Mouse (Mus musculus) liver, embryonic 14.5 days (tissue): ENCODE measurements around the gene Arhgap5. TPM values are rescaled to one million over a fixed set of nuclear protein-coding genes. Genes with fewer than 3 reads are reported as not detected.

Experiments
- ATAC-seq: fragments of 200-750 bp; cut with Nextera tagmentation; 2 replicates; pipeline ENCODE4 v1.8.0; 2017; ENCODE audit warnings: moderate number of reproducible peaks, mild to moderate bottlenecking, moderate library complexity; ENCODE audit not compliant: insufficient read depth
- DNase-seq, 3 experiments: peaks; one replicate each; pipeline ENCODE4 v3.0.0-alpha.2; 2012 to 2013; ENCODE audit warnings: low read depth in 3 of 3, low spot score in 3 of 3
- H3K27ac ChIP-seq: fragments of 300-500 bp; sonication (generic); 2 replicates; pipeline ENCODE4 v1.5.1; 2014; ENCODE audit warnings: moderate library complexity, mild to moderate bottlenecking, control low read depth, inconsistent platforms
- H3K27me3 ChIP-seq: fragments of 300-500 bp; sonication (generic); 2 replicates; pipeline ENCODE4 v1.6.1; 2014; ENCODE audit warnings: mild to moderate bottlenecking, low read length, moderate library complexity; ENCODE audit not compliant: control insufficient read depth, insufficient read depth
- H3K36me3 ChIP-seq: fragments of 300-500 bp; sonication (generic); replicated peaks from 2 replicates; pipeline ENCODE4 v1.6.1; 2014; ENCODE audit warnings: low read depth; ENCODE audit not compliant: control insufficient read depth, insufficient read depth
- H3K4me1 ChIP-seq, 2 experiments: fragments of 200-500 bp in 1 of 2; fragments of 300-500 bp in 1 of 2; sonication (generic) in 1 of 2; replicated peaks; 2 replicates each; pipeline ENCODE4 v1.6.1; 2012 to 2014; ENCODE audit warnings: antibody characterized with exemption in 1 of 2, inconsistent platforms in 1 of 2, low read length in 1 of 2; ENCODE audit not compliant: control insufficient read depth in 2 of 2, insufficient read depth in 2 of 2
- H3K4me2 ChIP-seq: fragments of 300-500 bp; sonication (generic); 2 replicates; pipeline ENCODE4 v1.6.1; 2014; ENCODE audit warnings: low read depth, mild to moderate bottlenecking, control low read depth, moderate library complexity
- H3K4me3 ChIP-seq, 2 experiments: fragments of 200-500 bp in 1 of 2; fragments of 300-500 bp in 1 of 2; sonication (generic) in 1 of 2; 2 replicates each; pipeline ENCODE4 v1.5.1; 2012 to 2014; ENCODE audit warnings: low read depth in 2 of 2, low read length in 2 of 2, mild to moderate bottlenecking in 2 of 2, control low read depth in 1 of 2, inconsistent platforms in 1 of 2, moderate library complexity in 1 of 2; ENCODE audit not compliant: insufficient read depth in 1 of 2
- H3K9ac ChIP-seq: fragments of 300-500 bp; sonication (generic); replicated peaks from 2 replicates; pipeline ENCODE4 v1.6.1; 2014; ENCODE audit warnings: mild to moderate bottlenecking, control low read depth, moderate library complexity
- H3K9me3 ChIP-seq: fragments of 300-500 bp; sonication (generic); 2 replicates; pipeline ENCODE4 v1.6.1; 2016; ENCODE audit warnings: low read length, mixed read lengths; ENCODE audit not compliant: control insufficient read depth
- CTCF ChIP-seq: IDR thresholded peaks from 2 replicates; pipeline ENCODE4 v1.5.1; 2016; ENCODE audit warnings: antibody characterized with exemption, low read depth, control low read depth
- EP300 ChIP-seq: IDR thresholded peaks from 2 replicates; pipeline ENCODE4 v1.6.1; 2016; ENCODE audit warnings: antibody characterized with exemption, low read depth
- WGBS: fragments of 180-500 bp; shearing (Covaris S2); extraction: QIAGEN DNeasy Blood & Tissue Kit; methylation state at CpG from one replicate; pipeline ENCODE4 v1.1.7; 2014; ENCODE audit not compliant: insufficient replicate concordance; 5-methylcytosine and 5-hydroxymethylcytosine counted together
- polyA plus RNA-seq, 2 experiments: library from polyadenylated mRNA; depleted of rRNA in 1 of 2; stranded (reverse) in 1 of 2; unstranded in 1 of 2; fragments of >200 nt; fragmentation: Nextera tagmentation in 1 of 2; extraction: Ambion mirVana in 1 of 2; gene quantifications; 2 replicates each; pipeline versions ENCODE4 v1.2.1 to v1.2.3; 2012 to 2014

Gene Arhgap5
- polyA plus RNA-seq, 2 experiments = 3.5 to 7.8 TPM

DNA sequence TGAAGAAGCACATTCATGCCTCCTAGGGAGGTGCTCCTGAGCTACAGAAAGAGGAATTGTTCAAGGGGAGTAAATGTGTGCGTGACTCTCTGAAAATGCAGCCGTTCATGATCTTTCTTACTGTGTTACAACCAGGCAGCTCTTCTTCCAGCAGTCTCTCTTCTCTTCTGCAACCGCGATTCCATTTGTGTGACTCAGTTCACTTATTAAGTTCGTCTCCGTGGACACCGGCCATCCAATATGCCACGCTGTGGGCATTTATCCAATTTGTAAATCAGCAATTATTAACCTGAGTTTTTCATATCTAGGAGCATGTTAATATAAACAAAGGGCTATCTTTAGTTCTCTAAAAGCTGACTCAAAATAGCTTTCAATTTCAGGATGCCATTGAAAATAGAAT lies 25.2 kb upstream of the Arhgap5 start:
- DNase-seq (no peak), ATAC-seq (no peak)
- no peak for TF ChIP-seq CTCF
- TF ChIP-seq EP300 = no peak

DNA sequence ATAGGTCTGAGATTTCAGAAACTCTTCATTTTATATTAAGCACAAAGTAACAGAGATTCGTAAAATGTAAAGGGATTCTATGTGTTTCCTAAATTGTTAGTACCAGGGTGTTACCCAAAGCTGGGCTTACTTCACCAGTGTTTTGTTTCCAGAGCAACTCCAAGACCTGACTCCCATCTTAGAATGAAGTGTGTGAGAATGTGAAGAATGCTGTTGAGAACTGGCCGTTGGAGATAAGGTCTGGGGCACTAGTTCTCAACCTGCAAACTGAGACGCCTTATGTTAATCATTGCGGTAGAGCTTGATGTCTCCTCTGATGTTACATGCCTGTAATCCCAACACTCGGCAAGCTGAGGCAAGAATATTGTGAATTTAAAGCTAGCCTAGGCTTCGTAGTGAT lies 24.4 kb upstream of the Arhgap5 start:
- H3K4me3 ChIP-seq = no peak overlapping the region
- TF ChIP-seq CTCF (no peak), EP300 (no peak)
- H3K27ac ChIP-seq = no peak overlapping the region
- 44% methylated on average over 6 of the region's 6 CpGs for WGBS
- no peaks in the 10 kb centered on the region for H3K27me3 ChIP-seq
- DNase-seq = no peak
- H3K9me3 ChIP-seq = no peaks in the 10 kb centered on the region
- no peak for ATAC-seq
- H3K9ac ChIP-seq = no peak overlapping the region
- no peaks in the 10 kb centered on the region; a peak in 1 of 4 replicates for H3K4me1 ChIP-seq
- H3K4me2 ChIP-seq = no peak overlapping the region
- no peaks in the 10 kb centered on the region for H3K36me3 ChIP-seq

More for the DNA sequence above, 25.2 kb upstream of the Arhgap5 start:
- Histone ChIP-seq H3K36me3 (no peaks in the 10 kb centered on the region), H3K4me2 (no peak overlapping the region), H3K4me3 (no peak overlapping the region), H3K9me3 (no peaks in the 10 kb centered on the region), H3K27me3 (no peaks in the 10 kb centered on the region), H3K4me1 (peaks cover 0 to 2% of the 10 kb centered on the region in 2 experiments; a peak in 1 of 4 replicates), H3K9ac (no peak overlapping the region), H3K27ac (no peak overlapping the region)
- WGBS = 82% methylated on average over 8 of the region's 8 CpGs

DNA sequence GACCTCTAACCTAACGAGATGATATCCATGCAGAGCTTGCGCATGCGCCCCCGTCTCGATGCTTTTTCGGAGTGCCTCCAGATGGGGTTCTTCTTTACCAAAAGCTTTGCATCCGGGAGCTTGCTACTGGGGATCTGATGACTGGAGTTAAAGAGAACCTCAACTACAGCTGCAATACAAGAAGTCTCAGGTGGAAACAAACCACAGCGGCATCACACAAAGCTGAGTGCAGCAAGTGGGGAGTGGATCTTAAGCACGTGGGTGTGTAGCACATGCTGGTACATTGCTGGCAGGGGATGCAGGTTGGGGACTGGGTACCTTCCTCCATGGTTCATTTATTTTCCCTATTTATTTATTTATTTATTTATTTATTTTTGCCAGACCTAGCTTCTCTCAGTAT lies 22.9 kb upstream of the Arhgap5 start:
- WGBS = 73% methylated on average over 9 of the region's 9 CpGs
- Histone ChIP-seq H3K27me3 (no peaks in the 10 kb centered on the region), H3K36me3 (no peaks in the 10 kb centered on the region), H3K4me2 (no peak overlapping the region), H3K4me1 (no peaks in the 10 kb centered on the region), H3K9me3 (no peaks in the 10 kb centered on the region), H3K27ac (no peak overlapping the region), H3K4me3 (no peak overlapping the region), H3K9ac (no peak overlapping the region)
- no peak for ATAC-seq
- no peak for DNase-seq
- TF ChIP-seq EP300 (no peak), CTCF (no peak)

DNA sequence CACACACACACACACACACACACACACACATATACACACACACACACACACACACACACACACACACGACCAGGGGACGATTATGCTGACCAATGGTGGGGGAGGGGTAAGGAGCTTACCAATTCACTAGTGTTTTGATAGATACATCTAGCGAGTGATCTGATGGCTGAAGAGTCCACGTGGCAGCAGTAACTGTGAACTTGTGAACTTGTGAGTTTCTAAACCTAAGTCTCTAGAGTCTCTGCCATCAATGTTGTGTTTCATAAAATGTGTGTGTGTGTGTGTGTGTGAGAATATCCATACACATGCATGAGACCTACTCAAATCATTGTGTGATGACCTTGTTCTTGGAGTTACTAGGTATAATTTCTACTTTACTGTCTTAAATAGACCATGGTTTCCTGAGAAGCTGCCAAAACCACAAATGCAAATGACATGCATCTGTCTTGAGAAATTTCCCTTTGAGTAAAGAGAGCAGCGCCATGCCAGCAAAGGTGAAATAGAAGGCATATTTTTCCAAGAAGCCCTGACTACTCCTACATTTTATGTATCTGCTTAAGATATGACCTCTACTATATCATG lies 21.7 kb upstream of the Arhgap5 start:
- no peak for TF ChIP-seq CTCF
- no peak for TF ChIP-seq EP300
- DNase-seq (no peak), ATAC-seq (no peak)
- H3K4me2 ChIP-seq = no peak overlapping the region
- no peaks in the 10 kb centered on the region for H3K27me3 ChIP-seq
- no peaks in the 10 kb centered on the region for H3K9me3 ChIP-seq
- H3K36me3 ChIP-seq = no peaks in the 10 kb centered on the region
- 40% methylated on average over 5 of the region's 5 CpGs for WGBS
- no peak overlapping the region for H3K27ac ChIP-seq
- no peaks in the 10 kb centered on the region for H3K4me1 ChIP-seq
- H3K4me3 ChIP-seq = no peak overlapping the region
- no peak overlapping the region for H3K9ac ChIP-seq

DNA sequence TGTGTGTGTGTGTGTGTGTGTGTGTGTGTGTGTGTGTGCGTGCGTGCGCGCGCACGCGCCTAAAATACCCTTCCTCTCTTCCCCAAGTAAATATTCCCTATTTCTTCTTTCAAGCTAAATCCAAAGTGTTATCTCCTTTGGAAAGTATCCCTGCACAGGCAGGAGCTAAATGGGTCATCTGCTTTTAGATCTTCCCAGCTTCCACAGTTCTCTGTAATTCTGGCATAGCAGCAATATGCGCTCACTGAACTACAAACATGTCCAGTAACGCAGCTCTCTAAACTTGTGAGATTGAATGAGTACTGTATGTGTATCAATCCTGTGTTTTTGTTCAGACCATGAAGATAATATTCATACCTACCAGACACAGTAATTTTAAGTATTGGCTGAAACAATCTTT lies 20.6 kb upstream of the Arhgap5 start:
- no peaks in the 10 kb centered on the region for H3K9me3 ChIP-seq
- no peak overlapping the region for H3K9ac ChIP-seq
- H3K4me2 ChIP-seq = no peak overlapping the region
- H3K27me3 ChIP-seq = no peaks in the 10 kb centered on the region
- H3K36me3 ChIP-seq = no peaks in the 10 kb centered on the region
- H3K27ac ChIP-seq = no peak overlapping the region
- DNase-seq = no peak
- H3K4me3 ChIP-seq = no peak overlapping the region
- H3K4me1 ChIP-seq = no peaks in the 10 kb centered on the region
- ATAC-seq = no peak
- WGBS = 90% methylated on average over 9 of the region's 9 CpGs
- TF ChIP-seq EP300 = no peak
